Mouse (Mus musculus): ENCODE measurements around the gene Nr3c2.

Gene Nr3c2

GRCm38 (mm10) chr8:76972947-76973552, 73.8 kb downstream of the Nr3c2 start:
- peak; percentile 17 to 23 for DNase-seq

GRCm38 (mm10) chr8:76977907-76978306, 78.7 kb downstream of the Nr3c2 start:
- DNase-seq: no peak

- DNase-seq: no peak
These were observed 84.8 kb downstream of the Nr3c2 start for GRCm38 (mm10) chr8:76984082-76984481.

- DNase-seq: no peak
These were observed 85.6 kb downstream of the Nr3c2 start for GRCm38 (mm10) chr8:76984851-76985250.

GRCm38 (mm10) chr8:76987876-76988275, 88.6 kb downstream of the Nr3c2 start:
- no peak for DNase-seq

GRCm38 (mm10) chr8:76998276-76998675, 99.0 kb downstream of the Nr3c2 start:
- no peak for DNase-seq

- DNase-seq: peak; percentile 12 to 19
These were observed 110.2 kb downstream of the Nr3c2 start for GRCm38 (mm10) chr8:77009425-77009824.

- no peak for DNase-seq
These were observed 112.7 kb downstream of the Nr3c2 start for GRCm38 (mm10) chr8:77011985-77012384.

- no peak for DNase-seq
These were observed 113.4 kb downstream of the Nr3c2 start for GRCm38 (mm10) chr8:77012641-77013040.

- no peak for DNase-seq
These were observed 117.5 kb downstream of the Nr3c2 start for GRCm38 (mm10) chr8:77016713-77017112.

- no peak for DNase-seq
These were observed 124.8 kb downstream of the Nr3c2 start for GRCm38 (mm10) chr8:77023837-77024710.

- no peak for DNase-seq
These were observed 132.0 kb downstream of the Nr3c2 start for GRCm38 (mm10) chr8:77031213-77031612.

GRCm38 (mm10) chr8:77033706-77034464, 134.6 kb downstream of the Nr3c2 start:
- no peak for DNase-seq

GRCm38 (mm10) chr8:77034465-77034829, 135.2 kb downstream of the Nr3c2 start:
- DNase-seq: no peak

GRCm38 (mm10) chr8:77041214-77041613, 142.0 kb downstream of the Nr3c2 start:
- DNase-seq: no peak

- no peak for DNase-seq
These were observed 145.6 kb downstream of the Nr3c2 start for GRCm38 (mm10) chr8:77044849-77045248.

- DNase-seq: no peak
These were observed 146.5 kb downstream of the Nr3c2 start for GRCm38 (mm10) chr8:77045711-77046110.

- peak in 1 of 2 experiments; percentile 9 for DNase-seq
These were observed 147.0 kb downstream of the Nr3c2 start for GRCm38 (mm10) chr8:77046217-77046616.

GRCm38 (mm10) chr8:77046731-77047130, 147.5 kb downstream of the Nr3c2 start:
- no peak for DNase-seq

GRCm38 (mm10) chr8:77051399-77052275, 152.4 kb downstream of the Nr3c2 start:
- no peak for DNase-seq

- no peak for DNase-seq
These were observed 156.3 kb downstream of the Nr3c2 start for GRCm38 (mm10) chr8:77055492-77056021.

GRCm38 (mm10) chr8:77056853-77057252, 157.6 kb downstream of the Nr3c2 start:
- DNase-seq: no peak

All from cerebellum, postnatal 36 days (tissue).